30 mouse cellular contexts compared by ENCODE assay signal in the genomic region with DNA sequence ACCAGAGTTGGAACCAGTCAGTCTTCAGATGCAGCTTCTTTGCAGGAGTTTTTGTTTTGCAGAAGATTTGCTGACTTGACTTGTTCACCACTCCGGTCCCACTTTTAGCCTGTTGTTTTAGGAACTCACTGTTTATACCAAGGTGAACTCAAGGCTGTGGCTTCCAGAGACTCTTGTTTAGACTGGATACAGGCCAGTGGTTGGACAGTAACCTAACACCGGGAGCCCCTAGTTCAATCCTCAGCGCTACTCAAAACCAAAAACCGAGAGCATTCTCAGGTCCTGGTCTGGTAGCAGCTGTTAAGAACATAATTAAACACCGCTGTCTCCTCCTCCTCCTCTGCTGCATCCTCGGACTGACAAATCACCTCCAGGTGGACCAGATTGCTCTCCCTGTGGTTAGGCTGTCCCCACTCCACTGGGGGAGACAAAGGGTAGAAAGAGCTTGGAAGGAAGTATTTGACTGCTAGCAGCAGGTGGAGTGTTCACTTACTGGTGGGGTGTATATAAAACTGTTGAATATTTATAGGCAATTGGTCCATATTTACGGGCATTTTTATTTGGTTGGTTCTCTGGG. TPM values are rescaled to one million over a fixed set of nuclear protein-coding genes. Genes with fewer than 3 reads are reported as not detected.
DNase-seq lines count a peak whose midpoint lies in the region; ATAC-seq and TF ChIP-seq lines count a peak whose summit lies in the region.
"Had no signal": no experiment of that assay in that cellular context is flagged by ENCODE, and none has a peak within 500 bp of the region (broad histone marks: within the 10 kb centered on the region; RNA-seq: fewer than 3 reads in every experiment).

No protein-coding gene starts in this region.

- no peaks in the 10 kb centered on the region for H3K36me3 ChIP-seq in hindbrain, embryonic 11.5 days (ENCODE audit: control insufficient read depth, insufficient read depth, low read length)
- H3K36me3 ChIP-seq in hindbrain, postnatal 0 days (ENCODE audit: insufficient read depth, low read length), result no peaks in the 10 kb centered on the region
- no peaks in the 10 kb centered on the region for H3K36me3 ChIP-seq in kidney, postnatal 0 days (ENCODE audit: insufficient read depth, low read length)
- peaks cover 6% of the 10 kb centered on the region; the same call in 1 of the 2 replicates for H3K36me3 ChIP-seq in embryonic facial prominence, embryonic 13.5 days
- H3K36me3 ChIP-seq: intestine, embryonic 15.5 days had no signal

- H3K27ac ChIP-seq in hindbrain, embryonic 11.5 days (ENCODE audit: low read depth, low read length), result 0 out of 2 replicates have a peak overlapping the region, but pooled peaks have one; percentile 17
- H3K27ac ChIP-seq in hindbrain, postnatal 0 days, result no peak overlapping the region
- H3K27ac ChIP-seq in kidney, postnatal 0 days, result no peak overlapping the region
- H3K27ac ChIP-seq in embryonic facial prominence, embryonic 13.5 days, result no peak overlapping the region; the same call in 1 of the 2 replicates
- H3K27ac ChIP-seq: forebrain, embryonic 12.5 days; heart, embryonic 13.5 days; hindbrain, embryonic 10.5 days; intestine, embryonic 15.5 days; layer of hippocampus, adult 2 months; left cerebral cortex, adult 2 months; liver, embryonic 14.5 days; midbrain, embryonic 15.5 days; neural tube, embryonic 12.5 days had no signal

- H3K27me3 ChIP-seq in hindbrain, embryonic 11.5 days (ENCODE audit: control insufficient read depth, insufficient read depth, low read length), result no peaks in the 10 kb centered on the region
- H3K27me3 ChIP-seq in hindbrain, postnatal 0 days (ENCODE audit: insufficient read depth, low read length), result no peaks in the 10 kb centered on the region
- H3K27me3 ChIP-seq in kidney, postnatal 0 days (ENCODE audit: insufficient read depth, low read length), result no peaks in the 10 kb centered on the region
- no peaks in the 10 kb centered on the region for H3K27me3 ChIP-seq in embryonic facial prominence, embryonic 13.5 days
- H3K27me3 ChIP-seq: forebrain, embryonic 12.5 days; heart, embryonic 13.5 days; intestine, embryonic 15.5 days; midbrain, embryonic 15.5 days; neural tube, embryonic 12.5 days had no signal

- ATAC-seq in hindbrain, embryonic 11.5 days (ENCODE audit: low FRiP score), result no peak
- no peak for ATAC-seq in hindbrain, postnatal 0 days
- ATAC-seq in kidney, postnatal 0 days (replicated peaks; ENCODE audit: low FRiP score, low read depth), result peak; percentile 34; the same call in 1 of the 2 replicates
- 0 out of 2 replicates have a peak, but pooled peaks have one; percentile 40 for ATAC-seq in embryonic facial prominence, embryonic 13.5 days (ENCODE audit: insufficient number of reproducible peaks, insufficient read depth, low FRiP score, low TSS enrichment, low read depth)
- ATAC-seq: forebrain, postnatal 0 days; hindbrain, embryonic 16.5 days; intestine, embryonic 15.5 days; midbrain, embryonic 15.5 days had no signal

- no peak overlapping the region for H3K4me3 ChIP-seq in hindbrain, embryonic 11.5 days (ENCODE audit: low read depth, low read length)
- H3K4me3 ChIP-seq in hindbrain, postnatal 0 days (ENCODE audit: low read length), result no peak overlapping the region
- no peak overlapping the region for H3K4me3 ChIP-seq in kidney, postnatal 0 days (replicated peaks; ENCODE audit: low read depth, low read length)
- no peak overlapping the region for H3K4me3 ChIP-seq in embryonic facial prominence, embryonic 13.5 days
- H3K4me3 ChIP-seq: forebrain, embryonic 12.5 days; heart, embryonic 13.5 days; hindbrain, embryonic 10.5 days; intestine, embryonic 15.5 days; layer of hippocampus, adult 2 months; left cerebral cortex, adult 2 months; midbrain, embryonic 15.5 days; neural tube, embryonic 12.5 days had no signal

- no peak overlapping the region for H3K9ac ChIP-seq in hindbrain, embryonic 11.5 days (ENCODE audit: low read depth, low read length)
- no peak overlapping the region for H3K9ac ChIP-seq in hindbrain, postnatal 0 days (replicated peaks; ENCODE audit: low read length)
- H3K9ac ChIP-seq in kidney, postnatal 0 days (ENCODE audit: low read depth, low read length), result no peak overlapping the region
- no peak overlapping the region for H3K9ac ChIP-seq in embryonic facial prominence, embryonic 13.5 days
- H3K9ac ChIP-seq: forebrain, embryonic 12.5 days; forebrain, postnatal 0 days; heart, embryonic 13.5 days; intestine, embryonic 15.5 days; liver, embryonic 14.5 days; midbrain, embryonic 15.5 days; neural tube, embryonic 12.5 days had no signal

- H3K9me3 ChIP-seq in hindbrain, embryonic 11.5 days (ENCODE audit: control insufficient read depth, low read length), result no peaks in the 10 kb centered on the region
- H3K9me3 ChIP-seq in hindbrain, postnatal 0 days (ENCODE audit: low read length), result no peaks in the 10 kb centered on the region
- no peaks in the 10 kb centered on the region for H3K9me3 ChIP-seq in kidney, postnatal 0 days (replicated peaks; ENCODE audit: low read length)
- no peaks in the 10 kb centered on the region for H3K9me3 ChIP-seq in embryonic facial prominence, embryonic 13.5 days
- H3K9me3 ChIP-seq: forebrain, embryonic 12.5 days; heart, embryonic 13.5 days; hindbrain, embryonic 10.5 days; intestine, embryonic 15.5 days; midbrain, embryonic 15.5 days; neural tube, embryonic 12.5 days had no signal

- DNase-seq in hindbrain, embryonic 11.5 days (ENCODE audit: low spot score), result no peak
- DNase-seq in hindbrain, postnatal 0 days (ENCODE audit: low spot score), result no peak
- no peak for DNase-seq in kidney, postnatal 0 days (ENCODE audit: low spot score)
- DNase-seq in kidney, postnatal 36 days, result no peak
- DNase-seq in c-Kit-positive CD71-positive TER-119-positive erythroid progenitor cells, embryonic 14.5 days (ENCODE audit: low spot score), result no peak
- no peak for DNase-seq in adrenal gland, adult 8-10 months
- DNase-seq: adrenal gland, postnatal 10 days; cerebellum, adult 11 months; cerebellum, adult 9-10 months; cerebellum, postnatal 36 days; forebrain, postnatal 0 days; heart, postnatal 14 days; kidney, postnatal 10 days; left cerebral cortex, postnatal 4 days; liver; lung, adult 2 months; lung, postnatal 10 days; right cerebral cortex, postnatal 4 days had no signal

- TF ChIP-seq CTCF in hindbrain, postnatal 0 days (IDR thresholded peaks at IDR 0.05; ENCODE audit: low read depth), result no peak
- no peak; the same call in 1 of the 2 replicates for TF ChIP-seq CTCF in kidney, postnatal 0 days (IDR thresholded peaks at IDR 0.05; ENCODE audit: low read depth)

- no peaks in the 10 kb centered on the region for H3K4me1 ChIP-seq in hindbrain, embryonic 11.5 days (replicated peaks; ENCODE audit: control insufficient read depth, insufficient read depth, low read length)
- no peaks in the 10 kb centered on the region for H3K4me1 ChIP-seq in hindbrain, postnatal 0 days (ENCODE audit: insufficient read depth, low read length)
- no peaks in the 10 kb centered on the region for H3K4me1 ChIP-seq in kidney, postnatal 0 days (replicated peaks; ENCODE audit: insufficient read depth, low read length)
- 0 out of 2 replicates have a peak, but pooled peaks cover 4% of the 10 kb centered on the region for H3K4me1 ChIP-seq in embryonic facial prominence, embryonic 13.5 days
- H3K4me1 ChIP-seq: forebrain, embryonic 12.5 days; heart, embryonic 13.5 days; hindbrain, embryonic 10.5 days; intestine, embryonic 15.5 days; midbrain, embryonic 15.5 days; neural tube, embryonic 12.5 days had no signal

- WGBS in hindbrain, embryonic 11.5 days, result 64% methylated on average over 7 of the region's 7 CpGs
- WGBS in hindbrain, postnatal 0 days, result 65% methylated on average over 7 of the region's 7 CpGs
- 27% methylated on average over 7 of the region's 7 CpGs for WGBS in kidney, postnatal 0 days
- 53% methylated on average over 7 of the region's 7 CpGs for WGBS in embryonic facial prominence, embryonic 13.5 days

- H3K4me2 ChIP-seq in hindbrain, embryonic 11.5 days (replicated peaks; ENCODE audit: low read depth, low read length), result no peak overlapping the region
- H3K4me2 ChIP-seq in hindbrain, postnatal 0 days (ENCODE audit: low read depth, low read length), result no peak overlapping the region
- H3K4me2 ChIP-seq in kidney, postnatal 0 days (ENCODE audit: low read length), result no peak overlapping the region
- H3K4me2 ChIP-seq in embryonic facial prominence, embryonic 13.5 days, result no peak overlapping the region
- H3K4me2 ChIP-seq: forebrain, embryonic 12.5 days; heart, embryonic 13.5 days; intestine, embryonic 15.5 days; midbrain, embryonic 15.5 days; neural tube, embryonic 12.5 days had no signal

RNA-seq across cellular contexts. Expression of a gene that starts 16.7 kb away (rescaled TPM):
- polyA plus RNA-seq in hindbrain, embryonic 11.5 days (2014; fragmentation: Nextera tagmentation; extraction: Ambion mirVana), result 1,561 and 1,692 TPM in 2 replicates
- total RNA-seq in hindbrain, postnatal 0 days (2014; rRNA removed), result 143 and 192 TPM in 2 replicates
- polyA plus RNA-seq in hindbrain, postnatal 0 days (2015; fragmentation: Nextera tagmentation; extraction: Ambion mirVana), result 876 and 940 TPM in 2 replicates
- polyA plus RNA-seq in kidney, postnatal 0 days (2015; fragmentation: Nextera tagmentation; extraction: Ambion mirVana), result 1,374 and 1,518 TPM in 2 replicates
- polyA plus RNA-seq in embryonic facial prominence, embryonic 13.5 days (2015; fragmentation: Nextera tagmentation; extraction: Ambion mirVana), result 2,111 and 2,317 TPM in 2 replicates
- total RNA-seq in adrenal gland, adult 8-10 months (2022), result 100 to 1,000 TPM; 423 to 743 (median 588) TPM

RNA-seq across cellular contexts. Expression of a gene that starts 17.1 kb away (rescaled TPM):
- polyA plus RNA-seq in hindbrain, embryonic 11.5 days (2014; fragmentation: Nextera tagmentation; extraction: Ambion mirVana), result 660 and 672 TPM in 2 replicates
- total RNA-seq in hindbrain, postnatal 0 days (2014; rRNA removed), result 82.1 and 87.9 TPM in 2 replicates
- 463 and 522 TPM in 2 replicates for polyA plus RNA-seq in hindbrain, postnatal 0 days (2015; fragmentation: Nextera tagmentation; extraction: Ambion mirVana)
- 445 and 447 TPM in 2 replicates for polyA plus RNA-seq in kidney, postnatal 0 days (2015; fragmentation: Nextera tagmentation; extraction: Ambion mirVana)
- polyA plus RNA-seq in embryonic facial prominence, embryonic 13.5 days (2015; fragmentation: Nextera tagmentation; extraction: Ambion mirVana), result 550 and 557 TPM in 2 replicates
- total RNA-seq in adrenal gland, adult 8-10 months (2022), result 10 to 100 TPM; 82.2 to 95.1 (median 92.7) TPM

RNA-seq across cellular contexts. Expression of a gene that starts 20.5 kb away (rescaled TPM):
- polyA plus RNA-seq in hindbrain, embryonic 11.5 days (2014; fragmentation: Nextera tagmentation; extraction: Ambion mirVana), result 2.6 and 2.7 TPM in 2 replicates
- total RNA-seq in hindbrain, postnatal 0 days (2014; rRNA removed), result 7.8 and 11.5 TPM in 2 replicates
- 5.2 and 5.3 TPM in 2 replicates for polyA plus RNA-seq in hindbrain, postnatal 0 days (2015; fragmentation: Nextera tagmentation; extraction: Ambion mirVana)
- 4.0 and 5.0 TPM in 2 replicates for polyA plus RNA-seq in kidney, postnatal 0 days (2015; fragmentation: Nextera tagmentation; extraction: Ambion mirVana)
- 2.0 and 3.6 TPM in 2 replicates for polyA plus RNA-seq in embryonic facial prominence, embryonic 13.5 days (2015; fragmentation: Nextera tagmentation; extraction: Ambion mirVana)
- not detected for total RNA-seq in adrenal gland, adult 8-10 months (2022)
- total RNA-seq: gastrocnemius, adult 8-10 months had no signal

Comparison
In these comparisons a context has a peak if more than half of its experiments do, and no peak if none do; other contexts are left out.
1. ATAC-seq: peak in kidney, postnatal 0 days (single experiment) and embryonic facial prominence, embryonic 13.5 days (single experiment); none in hindbrain, embryonic 11.5 days (single experiment) and hindbrain, postnatal 0 days (single experiment).